Mouse (Mus musculus): ENCODE data around the gene Dnajc13.

Gene Dnajc13

DNA sequence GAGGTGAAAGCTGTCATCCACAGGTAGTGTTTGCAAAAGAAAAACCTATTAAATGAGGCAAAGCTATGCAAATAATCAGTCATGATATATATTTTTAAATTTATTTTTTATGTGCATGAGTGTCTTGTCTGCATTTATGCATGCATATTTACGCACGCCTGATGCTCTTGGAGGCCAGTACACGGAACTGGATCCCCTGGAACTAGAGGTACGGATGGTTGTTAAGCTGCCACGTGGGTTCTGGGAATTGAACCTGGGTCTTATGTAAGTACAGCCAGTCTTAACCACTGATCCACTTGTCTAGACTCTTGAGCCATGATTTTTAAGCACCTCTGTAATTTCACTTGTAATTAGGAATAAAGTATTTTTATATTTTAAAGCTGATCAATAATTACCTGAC is 79.5 kb downstream of the Dnajc13 start:
- DNase-seq (ENCODE audit: extremely low spot score), result no peak

DNA sequence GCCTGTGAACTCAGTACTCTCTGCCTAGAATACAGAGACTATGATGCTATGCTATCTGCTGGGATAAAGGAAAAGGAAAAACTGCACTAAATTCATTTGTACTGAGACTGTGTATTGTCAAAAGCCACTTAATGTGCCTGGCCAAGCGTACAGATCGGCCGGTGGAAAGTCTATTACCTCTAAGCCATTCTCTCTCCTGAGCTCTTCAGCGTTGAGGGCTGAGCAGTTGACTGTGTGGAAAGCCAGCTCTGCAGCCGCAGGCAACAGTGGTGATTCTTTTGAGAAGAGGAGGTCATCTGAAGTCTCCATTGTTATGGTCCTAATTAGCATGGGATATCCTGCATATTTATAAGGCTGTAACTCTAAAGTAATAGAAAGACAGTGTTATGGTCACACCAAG is 80.4 kb downstream of the Dnajc13 start:
- DNase-seq (ENCODE audit: extremely low spot score), result no peak

DNA sequence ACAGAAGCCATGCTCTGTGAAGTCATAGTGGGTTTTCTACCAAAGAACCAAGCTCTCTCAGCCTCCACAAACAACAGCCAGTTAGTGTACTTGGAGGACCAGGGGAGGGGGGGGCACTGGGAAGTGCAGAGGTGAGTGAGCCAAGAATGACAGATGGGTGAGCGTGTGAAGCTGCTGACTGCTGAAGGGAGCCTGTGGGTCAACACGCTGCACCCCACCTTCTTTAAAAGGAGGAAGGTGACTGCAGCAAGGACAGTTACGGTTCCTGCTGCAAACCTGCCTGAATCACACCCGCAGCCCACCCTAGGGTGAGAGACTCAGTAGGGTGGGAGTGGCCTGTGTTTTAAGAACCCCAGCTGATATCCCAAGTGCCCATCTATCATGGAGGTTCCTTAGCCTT is 81.1 kb downstream of the Dnajc13 start:
- DNase-seq (ENCODE audit: extremely low spot score), result no peak

DNA sequence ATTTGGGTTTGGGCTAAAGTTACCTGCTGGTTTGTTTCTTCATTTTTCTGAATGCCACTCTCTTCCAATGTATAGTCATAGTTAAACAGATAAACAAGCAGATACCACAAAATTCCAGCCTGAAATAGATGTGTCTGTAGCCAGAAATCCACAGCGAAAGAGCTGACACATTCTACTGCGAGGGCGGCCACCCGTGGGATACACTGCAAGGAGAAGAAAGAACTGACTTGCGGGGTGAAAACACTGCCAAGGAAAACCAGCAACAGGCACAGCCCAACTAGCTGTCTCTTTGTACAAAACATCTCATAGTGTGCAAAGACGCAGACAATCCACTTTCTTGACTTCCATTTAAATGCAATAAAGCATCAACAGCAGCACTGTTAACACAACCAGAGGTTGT is 82.7 kb downstream of the Dnajc13 start:
- DNase-seq (ENCODE audit: extremely low spot score), result no peak

DNA sequence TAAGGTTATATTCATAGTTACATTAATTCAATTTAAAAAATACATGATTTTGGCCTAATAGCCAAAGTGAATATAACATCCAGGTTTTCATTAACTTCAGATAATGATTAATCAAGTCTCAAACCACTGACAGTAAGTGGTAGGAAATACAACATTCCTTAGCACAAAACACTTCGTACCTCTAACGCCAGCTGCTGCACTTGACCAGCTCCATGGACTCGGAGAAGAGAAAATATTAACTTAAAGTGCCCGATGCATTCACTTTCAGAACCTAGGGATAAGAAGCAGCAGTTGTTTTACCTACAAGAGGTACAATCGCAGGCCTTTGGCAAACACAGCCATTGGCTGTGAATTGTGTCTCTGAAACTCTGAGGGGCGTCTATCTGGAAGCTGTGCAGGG is 90.4 kb downstream of the Dnajc13 start:
- no peak for DNase-seq (ENCODE audit: extremely low spot score)

DNA sequence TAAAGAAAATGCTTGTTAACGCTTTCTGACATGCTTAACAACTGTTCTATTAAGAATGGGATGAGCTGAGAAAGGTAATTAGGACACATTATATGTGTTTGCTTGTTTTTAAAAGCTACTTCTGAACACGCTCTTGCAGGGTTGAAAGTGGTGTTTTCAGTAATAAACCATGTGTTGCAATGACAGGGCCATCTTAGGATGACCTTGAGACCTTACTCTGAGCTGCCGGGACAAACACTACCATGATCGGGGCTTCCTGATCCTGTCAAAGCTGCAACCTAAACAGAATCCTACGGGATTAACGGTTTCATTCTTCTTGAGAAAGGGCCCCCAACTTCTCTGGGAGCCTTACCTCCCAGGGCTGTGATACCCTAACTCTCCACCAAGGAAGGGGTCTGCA is 91.1 kb downstream of the Dnajc13 start:
- DNase-seq (ENCODE audit: extremely low spot score), result no peak

DNA sequence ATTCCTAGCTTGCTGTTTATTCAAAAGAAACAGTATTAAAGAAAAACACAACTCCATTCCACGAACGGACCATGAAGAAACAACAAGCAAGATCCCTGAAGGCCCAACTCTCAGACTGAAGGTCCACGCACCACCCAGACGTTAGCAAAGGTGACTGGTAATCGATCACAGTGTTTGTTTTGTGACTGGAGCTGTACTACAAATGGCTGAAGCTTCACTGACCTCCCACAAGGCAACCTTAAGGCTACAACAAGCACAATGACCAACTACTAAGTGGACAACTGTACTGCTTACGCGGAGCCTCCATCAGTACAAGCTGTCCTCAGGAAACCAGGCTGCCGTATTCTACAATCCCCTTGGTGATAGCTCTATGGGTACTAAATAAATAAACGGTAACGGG is 92.7 kb downstream of the Dnajc13 start:
- no peak for DNase-seq (ENCODE audit: extremely low spot score)

DNA sequence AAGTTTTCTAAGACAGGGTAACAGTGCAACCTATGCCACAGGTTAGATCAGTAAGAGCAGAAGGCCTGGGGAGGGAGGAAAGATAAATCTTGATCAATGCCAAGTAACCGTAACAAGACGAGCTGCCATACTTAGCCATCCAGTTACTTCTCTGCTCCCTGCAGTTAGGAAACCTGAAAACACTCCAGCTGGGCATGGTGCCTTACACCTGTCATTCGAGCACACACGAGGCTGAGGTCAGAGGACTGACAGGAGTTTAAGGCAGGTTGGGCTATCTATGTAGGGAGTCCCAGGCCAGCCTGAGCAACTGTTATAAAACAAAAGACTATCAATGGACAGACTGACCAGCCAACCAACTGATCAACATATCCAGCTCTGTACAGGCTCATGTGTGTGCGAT is 96.8 kb downstream of the Dnajc13 start:
- no peak for DNase-seq (ENCODE audit: extremely low spot score)

DNA sequence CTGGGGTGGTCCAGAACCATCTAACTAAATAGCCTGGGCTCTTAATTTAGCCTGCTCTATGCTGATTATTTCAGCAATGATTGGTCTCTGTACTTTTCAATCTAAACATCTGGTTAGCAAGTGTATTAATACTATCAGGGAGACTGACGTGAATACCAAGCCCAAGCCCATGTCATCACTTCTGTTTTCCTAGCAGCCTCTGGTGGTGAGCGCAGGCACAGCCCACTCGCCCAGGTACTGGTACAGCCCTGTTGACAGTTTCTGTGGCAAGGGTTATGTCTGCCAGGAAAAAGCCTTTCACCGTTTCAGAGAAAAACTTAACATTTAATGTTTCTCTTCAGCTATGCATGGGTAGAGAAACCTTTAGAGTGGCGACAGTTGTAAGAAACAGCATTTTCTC is 98.5 kb downstream of the Dnajc13 start:
- no peak for DNase-seq (ENCODE audit: extremely low spot score)

DNA sequence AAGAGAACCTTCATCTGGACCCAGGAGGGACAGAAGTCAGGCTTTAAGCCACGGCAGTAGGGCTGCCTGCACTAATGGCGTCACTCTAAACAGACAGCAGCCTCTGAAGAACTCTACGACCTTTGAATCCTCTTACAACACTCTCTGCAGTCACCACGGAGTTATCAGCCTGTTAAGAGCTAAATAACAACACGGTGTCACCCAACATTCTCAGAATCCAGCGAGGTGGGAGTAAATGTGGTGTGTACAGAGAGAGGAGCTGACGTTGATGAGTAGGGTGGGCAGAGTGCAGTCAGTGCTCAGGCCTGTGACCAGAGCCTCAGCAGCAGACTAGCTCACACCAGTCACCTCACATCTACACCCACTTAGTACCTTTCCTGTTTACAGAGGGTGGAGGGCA is 101.6 kb downstream of the Dnajc13 start:
- no peak for DNase-seq (ENCODE audit: extremely low spot score)

DNA sequence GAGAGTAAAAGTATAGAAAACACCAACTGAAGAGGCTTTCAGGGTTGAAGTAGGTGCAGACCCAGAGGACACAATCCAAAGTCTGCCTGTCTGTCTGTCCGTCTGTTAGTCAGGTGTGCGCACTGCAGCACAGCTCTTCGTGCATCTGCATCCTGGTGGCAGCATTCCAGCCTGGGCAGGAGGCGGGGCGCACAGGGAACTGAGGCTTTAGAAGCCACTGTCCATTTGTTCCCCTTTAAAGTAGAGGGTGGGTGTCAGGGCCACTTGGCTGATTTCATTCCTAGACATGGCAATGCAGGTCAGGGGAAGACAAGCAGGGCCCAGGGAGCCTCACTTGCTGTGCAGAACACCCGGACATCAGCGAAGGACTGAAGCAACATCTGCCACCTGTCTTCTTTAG is 105.4 kb downstream of the Dnajc13 start:
- no peak for DNase-seq (ENCODE audit: extremely low spot score)

DNA sequence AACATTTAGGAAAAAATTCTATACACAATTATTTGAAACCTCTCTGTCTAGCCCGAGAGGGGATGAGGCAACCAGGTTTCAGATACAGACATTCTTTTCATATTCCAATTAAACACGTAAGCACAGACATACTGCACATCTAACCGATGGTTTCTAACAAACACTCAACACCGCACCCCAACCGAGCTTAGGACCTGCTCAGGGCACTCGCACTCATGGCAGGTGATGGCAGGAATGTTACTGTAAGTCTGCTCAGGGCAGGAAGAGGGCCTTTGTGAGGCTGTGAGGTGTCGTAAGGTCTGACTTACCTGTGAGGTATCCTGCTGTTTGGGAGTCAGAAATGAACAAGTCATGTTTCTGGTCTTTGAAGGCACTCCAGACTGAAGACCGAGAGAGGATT is 106.2 kb downstream of the Dnajc13 start:
- no peak for DNase-seq (ENCODE audit: extremely low spot score)

DNA sequence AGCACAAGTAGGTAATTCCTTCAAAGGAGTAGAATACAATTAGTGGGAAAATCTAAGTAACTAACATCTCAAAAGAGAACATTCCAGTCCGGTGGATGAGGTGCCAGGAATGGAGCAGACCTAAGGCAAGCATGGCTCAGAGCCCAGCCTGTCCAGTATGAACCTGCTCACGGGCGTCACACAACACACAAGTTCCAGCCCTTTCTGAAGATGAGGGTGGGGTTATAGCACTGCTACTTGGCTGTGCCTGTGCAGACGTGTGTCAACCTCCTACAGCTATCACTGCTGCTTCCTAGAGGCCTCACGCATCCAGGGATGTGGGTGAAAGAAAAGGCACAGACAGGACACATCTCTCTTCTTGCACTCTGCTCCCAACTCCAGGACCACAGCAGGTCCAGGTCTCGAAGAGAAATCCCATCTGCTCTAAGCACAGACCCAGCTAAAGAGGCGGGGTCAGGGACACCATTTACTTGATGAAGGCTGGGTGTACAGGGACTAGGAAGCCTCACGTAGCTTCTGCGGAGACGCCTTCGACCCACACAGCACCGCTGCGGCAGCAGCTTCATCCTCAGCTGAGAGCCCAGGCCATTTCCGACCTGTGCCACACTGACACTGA is 107.5 kb downstream of the Dnajc13 start:
- no peak for DNase-seq (ENCODE audit: extremely low spot score)

DNA sequence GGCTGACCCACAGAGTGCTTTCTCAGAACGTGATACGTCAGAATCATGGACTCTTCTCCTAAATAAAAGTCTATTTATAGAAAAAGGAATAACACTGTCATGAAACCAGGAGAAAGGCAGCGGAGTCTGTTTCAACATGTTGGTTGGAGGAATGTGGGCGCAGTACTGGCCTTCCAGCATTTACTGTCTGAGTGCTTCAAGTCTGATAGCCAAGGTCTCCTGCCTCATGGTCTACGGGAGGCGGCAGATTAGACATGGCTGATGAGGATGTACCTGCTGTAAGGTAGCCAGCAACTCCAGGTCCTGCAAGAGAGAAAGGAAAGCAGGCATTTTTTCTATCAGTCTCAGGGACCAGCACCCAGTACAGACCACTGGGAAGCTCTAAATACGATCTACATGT is 110.6 kb downstream of the Dnajc13 start:
- DNase-seq (ENCODE audit: extremely low spot score), result no peak

DNA sequence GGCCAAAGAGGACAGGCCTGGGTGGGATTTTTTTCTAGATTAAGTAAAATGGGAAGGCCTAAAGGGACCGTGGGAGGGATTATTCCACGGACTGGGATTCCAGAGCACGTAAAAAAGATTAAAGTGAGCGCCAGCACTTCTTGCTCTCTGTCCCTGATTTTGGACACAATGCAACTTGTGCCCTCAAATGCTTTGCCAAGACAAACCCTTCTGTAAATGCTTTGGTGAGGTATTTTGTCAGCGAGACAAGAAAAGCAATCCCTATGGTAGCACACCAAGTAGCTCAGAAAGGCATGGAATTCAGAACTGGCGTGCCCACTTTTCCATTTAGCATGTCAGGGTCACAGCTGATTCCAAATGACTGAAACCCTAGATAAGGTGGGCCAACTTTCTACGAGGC is 113.8 kb downstream of the Dnajc13 start:
- no peak for DNase-seq (ENCODE audit: extremely low spot score)

DNA sequence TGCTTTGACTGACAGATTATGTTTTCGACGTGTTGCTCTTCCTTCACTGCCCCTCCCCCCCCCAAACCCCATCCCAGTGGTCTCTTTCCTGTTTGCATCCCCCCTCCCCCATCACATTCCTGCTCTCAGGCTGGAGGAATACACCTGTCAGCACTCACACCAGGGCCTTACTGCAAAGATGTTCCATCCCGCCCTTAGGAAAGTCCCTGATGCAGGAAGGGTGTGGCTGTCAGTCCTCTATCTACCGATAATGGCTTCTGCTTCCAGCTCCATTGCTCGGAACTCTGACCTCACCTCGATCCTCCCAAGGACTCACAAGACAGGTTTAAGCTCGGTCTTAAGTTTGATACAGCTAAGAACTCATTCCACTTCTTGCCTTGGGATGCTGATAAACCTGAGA is 116.0 kb downstream of the Dnajc13 start:
- DNase-seq (ENCODE audit: extremely low spot score), result no peak

DNA sequence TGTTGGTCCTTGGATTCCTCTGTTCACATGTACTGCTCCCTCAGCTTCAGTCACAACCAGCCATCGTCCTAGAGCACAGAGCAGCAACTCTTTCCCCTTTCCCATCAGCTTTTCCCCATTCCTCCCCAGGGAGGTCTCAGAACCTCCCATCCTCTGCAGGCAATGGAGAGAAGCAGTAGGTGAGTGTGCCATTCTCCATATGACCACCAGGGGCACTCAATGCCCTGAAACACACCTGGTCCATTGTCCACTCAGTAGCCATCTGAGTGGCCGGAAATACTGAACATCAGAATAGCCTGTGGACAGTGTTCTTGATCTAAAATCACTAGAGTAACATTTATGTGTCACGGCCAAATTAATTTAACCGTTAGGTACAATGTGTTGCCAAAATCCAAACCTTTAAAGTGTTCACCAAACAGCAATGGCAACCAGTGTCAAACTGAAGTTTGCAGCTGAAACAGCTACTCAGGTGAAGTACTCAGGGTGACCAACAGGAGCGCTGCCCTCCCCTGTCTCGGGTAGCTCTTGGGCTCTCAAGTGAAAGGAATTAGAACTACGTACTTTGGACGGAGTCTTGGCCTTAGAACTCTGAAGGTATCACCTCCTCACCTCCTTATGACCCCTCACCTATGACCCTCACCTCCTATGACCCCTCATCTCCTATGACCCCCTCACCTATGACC is 118.3 kb downstream of the Dnajc13 start:
- no peak for DNase-seq (ENCODE audit: extremely low spot score)

DNA sequence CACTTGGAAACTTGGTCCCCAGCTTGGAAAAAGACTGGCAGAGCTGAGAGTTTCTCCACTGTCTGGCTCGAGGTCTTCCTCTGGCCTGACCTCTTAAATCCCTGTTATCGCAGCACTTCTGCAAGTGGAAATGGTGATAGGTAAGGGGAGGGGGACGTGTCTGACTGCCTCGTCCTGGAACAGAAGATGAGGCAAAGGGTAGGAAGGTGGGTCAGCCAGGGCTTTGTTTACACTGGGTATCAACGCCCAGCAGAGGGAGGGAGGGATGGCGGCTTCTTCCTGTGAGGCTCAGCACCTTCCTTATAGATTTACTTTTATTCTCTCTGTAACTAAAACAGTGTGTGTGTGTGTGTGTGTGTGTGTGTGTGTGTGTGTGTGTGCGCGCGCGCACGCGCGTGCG is 119.9 kb downstream of the Dnajc13 start:
- no peak for DNase-seq (ENCODE audit: extremely low spot score)

DNA sequence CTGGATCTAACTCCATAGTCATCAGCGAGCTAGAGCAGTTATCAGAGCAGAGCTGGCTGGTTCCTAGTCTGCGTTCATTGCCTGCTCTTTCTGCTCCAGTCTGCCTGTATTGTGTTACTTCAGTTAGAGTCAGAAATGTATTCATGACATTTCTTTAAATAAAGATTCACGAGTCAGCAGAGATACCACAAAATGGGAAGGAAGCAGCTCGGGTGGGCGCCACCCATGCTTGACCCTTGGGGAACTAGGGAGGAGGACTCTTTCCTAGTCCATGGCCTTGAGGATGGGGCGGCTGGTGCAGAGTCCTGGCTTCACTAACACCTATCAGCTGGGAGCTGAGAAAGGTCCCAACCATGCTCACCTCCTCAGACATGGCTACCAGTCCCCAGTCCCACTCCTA is 122.4 kb downstream of the Dnajc13 start:
- DNase-seq (ENCODE audit: extremely low spot score), result no peak

DNA sequence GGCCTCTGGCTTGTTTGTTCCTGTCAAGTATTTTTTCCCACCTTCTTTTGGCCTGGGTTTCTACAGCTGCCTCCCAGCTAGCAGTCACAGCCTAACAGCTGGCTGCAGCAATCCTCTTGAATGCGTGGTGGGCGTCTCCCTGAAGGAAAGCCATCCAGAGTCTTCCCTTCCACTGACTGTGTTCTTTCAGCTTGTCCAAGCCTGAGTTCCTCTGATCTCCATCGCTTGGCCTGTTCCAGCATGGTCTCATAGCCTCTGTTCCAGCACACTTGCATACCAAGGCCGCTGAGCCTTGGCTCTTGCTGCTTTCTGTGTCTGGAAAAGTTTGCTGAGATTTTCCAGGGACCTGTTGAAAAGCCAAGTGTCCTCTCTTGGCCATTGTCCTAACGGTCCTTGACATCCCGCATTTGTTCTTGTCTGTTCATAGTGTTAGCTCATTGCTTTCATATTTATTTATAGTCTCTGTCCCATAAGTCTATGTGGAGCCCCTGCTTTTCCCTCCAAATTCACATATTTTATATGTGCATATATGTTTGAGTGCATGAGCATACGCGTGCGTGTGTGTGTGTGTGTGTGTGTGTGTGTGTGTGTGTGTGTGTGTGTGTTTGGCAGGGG is 132.5 kb downstream of the Dnajc13 start:
- no peak for DNase-seq (ENCODE audit: extremely low spot score)

DNA sequence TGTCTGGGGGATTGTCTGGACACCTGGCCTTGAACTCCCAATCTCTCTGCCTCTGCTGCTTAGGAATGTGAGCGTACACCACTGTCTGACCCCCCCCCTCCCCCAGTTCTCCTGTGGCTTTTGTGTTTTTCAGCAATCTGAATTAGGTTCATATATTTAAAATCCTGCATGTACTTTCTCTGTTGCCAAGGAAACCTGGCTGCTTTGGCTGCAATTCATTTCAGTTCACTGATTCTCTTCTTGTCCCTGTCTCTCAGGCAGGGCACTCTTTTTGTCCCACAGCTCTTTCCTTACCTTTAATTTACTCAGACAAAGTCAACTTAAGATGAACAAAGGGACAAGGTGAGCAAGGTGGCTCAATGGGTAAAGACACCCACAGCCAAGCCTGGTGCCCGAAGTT is 134.6 kb downstream of the Dnajc13 start:
- no peak for DNase-seq (ENCODE audit: extremely low spot score)

DNA sequence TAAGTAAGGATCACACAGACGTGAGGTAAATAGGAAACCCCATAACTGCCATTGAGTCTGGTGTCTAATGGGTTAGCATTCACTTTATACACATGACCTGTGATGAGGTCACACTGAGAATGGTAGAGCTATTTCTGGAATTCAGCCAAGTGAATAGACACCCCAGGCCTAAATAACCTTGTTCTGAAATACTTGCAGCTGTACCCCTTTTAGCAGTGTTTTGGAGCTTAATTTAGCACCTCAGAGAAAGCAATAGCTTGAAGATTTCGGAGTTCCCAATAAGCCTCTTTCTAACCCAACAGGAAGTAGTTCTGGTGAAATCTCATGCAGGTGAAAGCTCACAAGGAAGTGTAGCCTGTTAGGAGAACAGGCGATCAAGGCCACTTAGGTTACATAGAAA is 135.9 kb downstream of the Dnajc13 start, which contains the start of gene Ackr4:
Gene Ackr4, minus strand, starts transcription at position 101 of the 400 bp plus-strand sequence.
- no peak for DNase-seq (ENCODE audit: extremely low spot score)

DNA sequence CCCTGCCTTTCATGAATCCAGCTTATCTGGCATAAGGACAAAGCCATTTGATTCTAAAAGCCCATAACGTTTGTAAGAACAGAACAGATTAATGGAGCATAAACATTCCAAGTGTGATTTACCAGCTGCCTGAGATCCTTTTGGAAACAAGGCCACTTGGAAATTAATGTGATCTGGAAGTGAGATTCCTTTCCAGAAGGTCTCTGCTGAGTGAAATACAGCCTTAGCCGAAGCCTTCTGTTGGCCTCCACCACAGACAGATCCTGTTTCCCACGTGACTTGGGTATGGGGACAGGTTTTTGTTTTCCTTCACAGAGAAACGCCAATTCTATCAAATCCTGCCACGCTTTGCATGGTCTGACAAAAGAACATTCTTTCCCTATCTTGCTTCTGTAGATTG is 139.1 kb downstream of the Dnajc13 start:
- no peak for DNase-seq (ENCODE audit: extremely low spot score)

DNA sequence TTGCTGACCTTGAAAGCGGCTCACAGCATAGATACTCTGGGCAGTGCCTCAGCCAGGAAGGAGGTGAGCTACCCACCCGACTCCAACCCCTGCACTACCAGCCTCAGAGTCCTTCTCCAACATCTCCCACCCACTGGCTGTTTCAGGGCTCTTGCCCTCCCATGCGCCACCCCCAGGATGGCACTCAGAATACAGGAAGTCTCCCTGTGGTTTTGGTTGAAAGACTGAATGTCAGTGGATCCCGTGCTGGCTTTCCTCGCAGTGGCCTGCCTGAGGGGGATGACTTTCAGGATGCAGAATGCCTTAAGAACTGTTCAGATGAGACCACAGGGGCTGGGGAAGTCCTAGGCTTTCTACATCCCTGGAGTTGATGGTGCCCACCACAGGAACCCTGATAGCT is 139.6 kb downstream of the Dnajc13 start:
- no peak for DNase-seq (ENCODE audit: extremely low spot score)

Measured in embryo, embryonic 9.5 days (tissue).